Mouse (Mus musculus) stomach, postnatal 0 days (tissue): ENCODE measurements around the gene Basp1. TPM values are rescaled to one million over a fixed set of nuclear protein-coding genes. Genes with fewer than 3 reads are reported as not detected.

Experiments used
- ATAC-seq: fragments of 200-750 bp; cut with Nextera tagmentation; 2 replicates; pipeline ENCODE4 v1.8.0; 2017; ENCODE audit not compliant: low FRiP score, low TSS enrichment
- DNase-seq: peaks from one replicate; pipeline ENCODE4 v3.0.0-alpha.2; 2016; ENCODE audit warnings: low spot score
- H3K27ac ChIP-seq: fragments of 300-500 bp; sonication (generic); replicated peaks from 2 replicates; pipeline ENCODE4 v1.5.1; 2014; ENCODE audit warnings: mild to moderate bottlenecking, control low read depth
- H3K27me3 ChIP-seq: fragments of 300-500 bp; sonication (generic); 2 replicates; pipeline ENCODE4 v1.6.1; 2014; ENCODE audit warnings: low read length; ENCODE audit not compliant: control insufficient read depth, insufficient read depth
- H3K36me3 ChIP-seq: fragments of 300-500 bp; sonication (generic); 2 replicates; pipeline ENCODE4 v1.6.1; 2014; ENCODE audit warnings: low read length, mixed read lengths; ENCODE audit not compliant: control insufficient read depth, insufficient read depth
- H3K4me1 ChIP-seq: fragments of 300-500 bp; sonication (generic); replicated peaks from 2 replicates; pipeline ENCODE4 v1.6.1; 2014; ENCODE audit warnings: antibody characterized with exemption; ENCODE audit not compliant: control insufficient read depth, insufficient read depth
- H3K4me2 ChIP-seq: fragments of 300-500 bp; sonication (generic); replicated peaks from 2 replicates; pipeline ENCODE4 v1.6.1; 2014; ENCODE audit warnings: low read depth, mild to moderate bottlenecking, control low read depth, moderate library complexity
- H3K4me3 ChIP-seq: fragments of 300-500 bp; sonication (generic); 2 replicates; pipeline ENCODE4 v1.5.1; 2014; ENCODE audit warnings: low read depth, low read length, control low read depth
- H3K9ac ChIP-seq: fragments of 300-500 bp; sonication (generic); 2 replicates; pipeline ENCODE4 v1.6.1; 2014; ENCODE audit warnings: mild to moderate bottlenecking, low read length, control low read depth, mixed read lengths
- H3K9me3 ChIP-seq: fragments of 300-500 bp; sonication (generic); 2 replicates; pipeline ENCODE4 v1.6.1; 2016; ENCODE audit warnings: low read length; ENCODE audit not compliant: control insufficient read depth
- CTCF ChIP-seq: IDR thresholded peaks from 2 replicates; pipeline ENCODE4 v1.5.1; 2016; ENCODE audit warnings: antibody characterized with exemption, low read depth, mild to moderate bottlenecking, moderate library complexity
- EP300 ChIP-seq: optimal IDR thresholded peaks from 2 replicates; pipeline ENCODE3; 2016; ENCODE audit warnings: antibody characterized with exemption
- WGBS: fragments of 180-500 bp; shearing (Covaris S2); extraction: QIAGEN DNeasy Blood & Tissue Kit; methylation state at CpG from one replicate; pipeline ENCODE4 v1.1.7; 2014; 5-methylcytosine and 5-hydroxymethylcytosine counted together
- polyA plus RNA-seq: library from polyadenylated mRNA; unstranded; fragments of >200 nt; fragmentation: Nextera tagmentation; extraction: Ambion mirVana; gene quantifications from 2 replicates; pipeline ENCODE4 v1.2.1, GENCODE M21; 2015

Gene Basp1
- polyA plus RNA-seq, 1 experiment from 2014 or later, result 20.7 TPM

DNA sequence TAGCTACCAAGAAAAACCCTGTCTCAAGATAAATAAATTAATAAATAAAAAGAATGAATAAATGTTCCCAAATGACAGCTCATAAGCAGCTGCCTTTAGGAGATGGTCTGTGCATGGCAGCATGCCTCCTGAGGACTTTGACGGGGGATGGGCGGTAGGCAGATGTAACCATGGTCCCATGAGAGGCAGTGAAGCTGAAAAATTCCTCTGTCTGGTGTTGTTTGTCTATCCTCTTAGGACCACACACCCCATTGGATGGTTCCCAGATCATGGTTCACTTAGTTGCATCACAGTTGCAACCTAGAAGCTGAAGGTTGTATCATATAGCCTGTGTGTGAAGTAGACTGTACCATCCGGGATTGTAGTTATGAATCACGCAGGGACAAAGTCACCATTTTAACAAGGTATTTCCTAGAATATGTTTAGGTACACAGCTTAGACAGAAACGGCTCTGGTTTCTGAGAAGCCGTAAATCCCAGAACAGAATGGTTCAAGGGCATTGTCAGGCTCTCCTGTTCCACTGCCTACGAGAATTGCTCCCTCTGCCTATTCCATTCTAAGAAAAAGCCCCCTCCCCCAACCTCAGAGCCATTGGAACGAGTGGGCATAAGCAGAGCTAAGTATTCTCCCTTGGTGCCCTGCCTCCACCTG lies 29.7 kb upstream of the Basp1 start:
- Histone ChIP-seq H3K36me3 (no peaks in the 10 kb centered on the region), H3K4me2 (no peak overlapping the region), H3K4me1 (no peaks in the 10 kb centered on the region), H3K27me3 (no peaks in the 10 kb centered on the region), H3K27ac (no peak overlapping the region), H3K4me3 (no peak overlapping the region), H3K9ac (no peak overlapping the region), H3K9me3 (no peaks in the 10 kb centered on the region)
- TF ChIP-seq EP300, result no peak
- TF ChIP-seq CTCF, result no peak
- DNase-seq (no peak), ATAC-seq (no peak)
- WGBS, result 82% methylated on average over 8 of the region's 8 CpGs

DNA sequence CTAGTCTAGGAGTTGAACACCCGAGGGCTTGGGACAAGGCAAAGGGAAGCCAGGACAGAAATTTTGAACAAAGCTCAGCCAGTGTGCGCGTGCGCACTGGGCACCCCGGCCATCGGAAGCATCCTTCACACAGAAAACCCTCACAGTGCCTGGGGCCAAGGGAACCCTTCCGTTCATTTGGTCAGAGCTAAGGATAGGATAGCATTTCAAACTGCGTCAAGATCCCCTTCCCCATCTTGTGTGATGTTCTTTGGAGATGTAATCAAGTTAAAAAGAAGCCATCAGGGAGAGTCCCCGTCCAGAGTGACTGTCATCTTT lies 28.3 kb upstream of the Basp1 start:
- Histone ChIP-seq H3K36me3 (no peaks in the 10 kb centered on the region), H3K4me1 (no peaks in the 10 kb centered on the region), H3K4me3 (no peak overlapping the region), H3K27ac (no peak overlapping the region), H3K9me3 (no peaks in the 10 kb centered on the region), H3K4me2 (no peak overlapping the region), H3K27me3 (no peaks in the 10 kb centered on the region), H3K9ac (no peak overlapping the region)
- DNase-seq, result no peak
- TF ChIP-seq CTCF, result no peak
- TF ChIP-seq EP300, result no peak
- ATAC-seq, result no peak
- WGBS, result 86% methylated on average over 9 of the region's 9 CpGs

DNA sequence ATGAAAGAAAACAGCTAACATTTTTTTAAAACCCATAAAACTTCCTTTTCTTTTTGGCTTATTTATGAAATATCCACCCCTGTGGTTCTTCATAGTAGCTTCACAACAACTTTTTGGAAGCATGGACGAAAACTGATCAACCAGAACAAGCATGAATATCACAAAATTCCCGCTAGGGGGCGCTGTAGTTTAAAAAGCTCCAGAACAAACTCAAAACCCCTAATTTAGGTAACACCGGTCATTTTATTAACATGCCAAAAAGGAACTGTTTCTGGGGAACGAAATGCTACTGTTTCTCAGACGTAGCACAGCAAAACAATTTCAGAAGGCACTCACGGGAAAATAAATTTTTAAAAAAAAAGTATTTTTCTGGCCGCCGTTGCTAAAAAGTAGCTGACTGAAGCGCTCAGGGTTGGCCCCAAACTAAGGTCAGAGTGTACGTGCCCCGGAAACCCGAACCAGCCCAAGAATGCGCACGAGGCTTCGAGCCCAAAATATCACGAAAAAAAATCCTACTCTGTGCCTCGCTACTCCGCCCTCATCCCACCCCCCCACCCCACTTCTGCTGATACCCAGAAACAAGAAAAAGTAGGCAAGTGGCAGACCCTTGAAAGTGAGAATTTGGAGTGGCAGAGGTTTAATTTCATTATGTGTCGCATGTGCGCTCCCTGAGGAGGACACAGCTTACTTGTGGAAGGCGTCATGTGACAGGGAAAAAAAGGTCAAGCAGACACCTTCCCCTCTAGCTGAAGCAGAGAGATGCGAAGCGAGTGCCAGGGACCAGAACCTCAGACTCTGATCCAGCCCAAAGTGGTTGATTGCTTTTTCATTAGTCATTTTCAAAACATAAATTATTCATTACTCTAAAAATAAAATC lies 27.7 kb upstream of the Basp1 start:
- H3K4me2 ChIP-seq, result peak overlapping the region; percentile 52
- H3K9me3 ChIP-seq, result no peaks in the 10 kb centered on the region
- no peaks in the 10 kb centered on the region for H3K4me1 ChIP-seq
- 22% methylated on average over 24 of the region's 24 CpGs for WGBS
- peak; percentile 79 for TF ChIP-seq CTCF
- no peak for TF ChIP-seq EP300
- ATAC-seq, result no peak
- no peak overlapping the region for H3K27ac ChIP-seq
- DNase-seq, result peak; percentile 73
- H3K4me3 ChIP-seq, result peak overlapping the region; percentile 22; the same call in 1 of the 2 replicates
- H3K27me3 ChIP-seq, result no peaks in the 10 kb centered on the region
- H3K9ac ChIP-seq, result peak overlapping the region; percentile 18; the same call in 1 of the 2 replicates
- H3K36me3 ChIP-seq, result no peaks in the 10 kb centered on the region

DNA sequence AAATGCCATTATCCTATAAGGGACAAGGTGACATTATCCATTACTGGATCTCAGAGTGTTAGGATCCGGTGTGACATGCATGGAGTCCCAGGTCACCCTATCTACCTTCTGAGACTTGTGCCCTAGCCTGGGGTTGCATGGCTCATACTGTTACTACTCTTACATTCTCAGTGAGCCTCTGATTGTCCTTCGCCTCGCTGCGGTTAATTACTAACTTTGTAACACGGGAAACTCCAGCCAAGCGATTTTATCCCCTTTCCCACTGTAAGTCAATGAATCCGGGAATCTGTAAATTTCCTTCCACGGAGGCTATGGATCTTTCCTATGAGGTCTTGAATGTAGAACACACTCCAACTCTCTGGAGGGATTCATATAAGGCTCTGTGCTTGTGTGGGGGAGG lies 26.8 kb upstream of the Basp1 start:
- H3K9me3 ChIP-seq, result no peaks in the 10 kb centered on the region
- 79% methylated on average over 8 of the region's 8 CpGs for WGBS
- no peak overlapping the region for H3K9ac ChIP-seq
- no peak for DNase-seq
- H3K4me2 ChIP-seq, result no peak overlapping the region
- no peaks in the 10 kb centered on the region for H3K4me1 ChIP-seq
- TF ChIP-seq CTCF (no peak), EP300 (no peak)
- no peaks in the 10 kb centered on the region for H3K36me3 ChIP-seq
- no peak overlapping the region for H3K4me3 ChIP-seq
- no peaks in the 10 kb centered on the region for H3K27me3 ChIP-seq
- no peak for ATAC-seq
- no peak overlapping the region for H3K27ac ChIP-seq

DNA sequence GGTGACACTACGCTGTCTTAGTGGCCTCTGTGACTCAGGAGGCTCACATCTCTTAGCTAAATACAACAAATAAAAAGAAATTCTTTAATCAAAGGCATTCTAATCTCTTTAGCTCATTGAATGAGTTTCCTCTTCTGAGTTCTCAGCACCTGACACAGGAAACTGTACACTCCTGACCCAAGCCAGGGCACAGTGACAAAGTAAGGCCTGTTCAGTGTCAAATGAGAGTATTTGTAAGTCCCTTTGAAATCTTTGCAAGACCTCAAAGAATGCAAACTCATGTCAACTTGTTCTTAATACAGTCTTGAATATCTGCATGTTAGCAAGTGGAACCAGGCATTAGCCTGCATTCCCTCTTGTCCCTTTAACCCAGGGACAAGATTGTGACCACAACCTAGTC lies 18.8 kb upstream of the Basp1 start:
- ATAC-seq (no peak), DNase-seq (no peak)
- Histone ChIP-seq H3K27me3 (no peaks in the 10 kb centered on the region), H3K9ac (no peak overlapping the region), H3K4me3 (no peak overlapping the region), H3K27ac (no peak overlapping the region), H3K36me3 (no peaks in the 10 kb centered on the region), H3K9me3 (no peaks in the 10 kb centered on the region), H3K4me2 (no peak overlapping the region), H3K4me1 (no peaks in the 10 kb centered on the region)
- TF ChIP-seq EP300, result no peak
- TF ChIP-seq CTCF, result no peak
- 76% methylated on average over 1 of the region's 1 CpGs for WGBS

- H3K9ac ChIP-seq, result no peak overlapping the region
- H3K36me3 ChIP-seq, result no peaks in the 10 kb centered on the region
- no peak overlapping the region for H3K27ac ChIP-seq
- DNase-seq (no peak), ATAC-seq (no peak)
- H3K27me3 ChIP-seq, result no peaks in the 10 kb centered on the region
- H3K4me2 ChIP-seq, result no peak overlapping the region
- TF ChIP-seq CTCF, result no peak
- no peak for TF ChIP-seq EP300
- no peak overlapping the region for H3K4me3 ChIP-seq
- no peaks in the 10 kb centered on the region for H3K9me3 ChIP-seq
- 72% methylated on average over 3 of the region's 3 CpGs for WGBS
- no peaks in the 10 kb centered on the region for H3K4me1 ChIP-seq
Observed at GRCm38 (mm10) chr15:25430167-25430566, 16.6 kb upstream of the Basp1 start.
